Mouse (Mus musculus) forebrain, embryonic 13.5 days (tissue): ENCODE measurements around the gene Pde2a. TPM values are rescaled to one million over a fixed set of nuclear protein-coding genes. Genes with fewer than 3 reads are reported as not detected.

Experiments
- ATAC-seq: fragments of 200-750 bp; cut with Nextera tagmentation; 2 replicates; pipeline ENCODE4 v1.8.0; 2017
- H3K27ac ChIP-seq: fragments of 300-500 bp; sonication (generic); 2 replicates; pipeline ENCODE4 v1.5.1; 2015; ENCODE audit warnings: inconsistent platforms, mild to moderate bottlenecking, moderate library complexity
- H3K27me3 ChIP-seq: fragments of 300-500 bp; sonication (generic); 2 replicates; pipeline ENCODE4 v1.6.1; 2015; ENCODE audit warnings: mild to moderate bottlenecking, inconsistent platforms
- H3K36me3 ChIP-seq: fragments of 300-500 bp; sonication (generic); 2 replicates; pipeline ENCODE4 v1.6.1; 2015; ENCODE audit warnings: mild to moderate bottlenecking, inconsistent platforms; ENCODE audit not compliant: poor library complexity, severe bottlenecking
- H3K4me1 ChIP-seq: fragments of 300-500 bp; sonication (generic); 2 replicates; pipeline ENCODE4 v1.6.1; 2015; ENCODE audit warnings: inconsistent platforms
- H3K4me2 ChIP-seq: fragments of 300-500 bp; sonication (generic); 2 replicates; pipeline ENCODE4 v1.6.1; 2015; ENCODE audit warnings: inconsistent platforms, mild to moderate bottlenecking, moderate library complexity
- H3K4me3 ChIP-seq: fragments of 300-500 bp; sonication (generic); 2 replicates; pipeline ENCODE4 v1.5.1; 2015; ENCODE audit warnings: mild to moderate bottlenecking, inconsistent platforms
- H3K9ac ChIP-seq: fragments of 300-500 bp; sonication (generic); 2 replicates; pipeline ENCODE4 v1.6.1; 2015; ENCODE audit warnings: mild to moderate bottlenecking, inconsistent platforms
- H3K9me3 ChIP-seq: fragments of 300-500 bp; sonication (generic); replicated peaks from 2 replicates; pipeline ENCODE4 v1.6.1; 2016; ENCODE audit warnings: inconsistent platforms
- WGBS: fragments of 180-500 bp; shearing (Covaris S2); methylation state at CpG from one replicate; pipeline ENCODE4 v1.1.7; 2015; 5-methylcytosine and 5-hydroxymethylcytosine counted together
- polyA plus RNA-seq: library from polyadenylated mRNA; unstranded; fragments of >200 nt; fragmentation: Nextera tagmentation; extraction: Ambion mirVana; gene quantifications from 2 replicates; pipeline ENCODE4 v1.2.1, GENCODE M21; 2015

The Pde2a gene
- polyA plus RNA-seq, 1 experiment from 2014 or later: 26.2 TPM

GRCm38 (mm10) chr7:101504507-101504906 lies 83.0 kb downstream of the Pde2a start:
- Histone ChIP-seq H3K4me1 (peaks cover 10% of the 10 kb centered on the region), H3K9me3 (no peaks in the 10 kb centered on the region), H3K4me2 (peak overlapping the region; percentile 59), H3K27ac (no peak overlapping the region), H3K27me3 (peaks cover 38% of the 10 kb centered on the region), H3K4me3 (peak overlapping the region; percentile 32), H3K36me3 (no peaks in the 10 kb centered on the region), H3K9ac (peak overlapping the region; percentile 51)
- 6% methylated on average over 24 of the region's 24 CpGs for WGBS
- peak; percentile 55; the same call in 1 of the 2 replicates for ATAC-seq

- Histone ChIP-seq H3K4me3 (no peak overlapping the region), H3K27me3 (peaks cover 18% of the 10 kb centered on the region), H3K9ac (no peak overlapping the region), H3K9me3 (no peaks in the 10 kb centered on the region), H3K4me1 (peaks cover 19% of the 10 kb centered on the region), H3K36me3 (no peaks in the 10 kb centered on the region), H3K4me2 (no peak overlapping the region), H3K27ac (no peak overlapping the region)
- no peak for ATAC-seq
- 39% methylated on average over 2 of the region's 2 CpGs for whole genome bisulfite sequencing
Observed at GRCm38 (mm10) chr7:101509212-101509611, 87.7 kb downstream of the Pde2a start.

GRCm38 (mm10) chr7:101513655-101514054 lies 92.2 kb downstream of the Pde2a start:
- Histone ChIP-seq H3K9me3 (no peaks in the 10 kb centered on the region), H3K9ac (no peak overlapping the region), H3K4me2 (no peak overlapping the region), H3K4me3 (no peak overlapping the region), H3K27ac (no peak overlapping the region), H3K27me3 (no peaks in the 10 kb centered on the region), H3K36me3 (no peaks in the 10 kb centered on the region), H3K4me1 (peaks cover 19% of the 10 kb centered on the region)
- ATAC-seq: peak; percentile 68; the same call in 1 of the 2 replicates
- WGBS: 40% methylated on average over 7 of the region's 7 CpGs

- H3K9ac ChIP-seq: no peak overlapping the region
- no peak overlapping the region for H3K4me2 ChIP-seq
- H3K27ac ChIP-seq: no peak overlapping the region
- 78% methylated on average over 6 of the region's 6 CpGs for WGBS
- H3K36me3 ChIP-seq: no peaks in the 10 kb centered on the region
- ATAC-seq: no peak
- H3K4me3 ChIP-seq: no peak overlapping the region
- H3K9me3 ChIP-seq: no peaks in the 10 kb centered on the region
- peaks cover 19% of the 10 kb centered on the region for H3K4me1 ChIP-seq
- no peaks in the 10 kb centered on the region for H3K27me3 ChIP-seq
Observed at GRCm38 (mm10) chr7:101514768-101515167, 93.3 kb downstream of the Pde2a start.

- no peak overlapping the region for H3K4me2 ChIP-seq
- H3K27me3 ChIP-seq: no peaks in the 10 kb centered on the region
- H3K36me3 ChIP-seq: no peaks in the 10 kb centered on the region
- H3K9me3 ChIP-seq: no peaks in the 10 kb centered on the region
- no peak overlapping the region for H3K4me3 ChIP-seq
- H3K27ac ChIP-seq: no peak overlapping the region
- no peak for ATAC-seq
- WGBS: 62% methylated on average over 6 of the region's 6 CpGs
- peaks cover 19% of the 10 kb centered on the region for H3K4me1 ChIP-seq
- no peak overlapping the region for H3K9ac ChIP-seq
Observed at GRCm38 (mm10) chr7:101515295-101515694, 93.8 kb downstream of the Pde2a start.

- Histone ChIP-seq H3K9ac (no peak overlapping the region), H3K9me3 (no peaks in the 10 kb centered on the region), H3K36me3 (no peaks in the 10 kb centered on the region), H3K4me2 (no peak overlapping the region), H3K4me1 (peaks cover 19% of the 10 kb centered on the region), H3K27ac (no peak overlapping the region), H3K27me3 (no peaks in the 10 kb centered on the region), H3K4me3 (no peak overlapping the region)
- ATAC-seq: no peak
- WGBS: 75% methylated on average over 6 of the region's 6 CpGs
Observed at GRCm38 (mm10) chr7:101516460-101516859, 95.0 kb downstream of the Pde2a start.

- 77% methylated on average over 1 of the region's 1 CpGs for WGBS
- Histone ChIP-seq H3K27ac (no peak overlapping the region), H3K36me3 (no peaks in the 10 kb centered on the region), H3K27me3 (no peaks in the 10 kb centered on the region), H3K9me3 (no peaks in the 10 kb centered on the region), H3K4me3 (no peak overlapping the region), H3K9ac (no peak overlapping the region), H3K4me1 (peaks cover 12% of the 10 kb centered on the region), H3K4me2 (no peak overlapping the region)
- no peak for ATAC-seq
Observed at GRCm38 (mm10) chr7:101521696-101522095, 100.2 kb downstream of the Pde2a start.

- no peak overlapping the region for H3K9ac ChIP-seq
- ATAC-seq: peak; percentile 75; the same call in 1 of the 2 replicates
- no peaks in the 10 kb centered on the region for H3K27me3 ChIP-seq
- WGBS: 8% methylated on average over 2 of the region's 2 CpGs
- H3K9me3 ChIP-seq: no peaks in the 10 kb centered on the region
- no peak overlapping the region for H3K4me2 ChIP-seq
- no peak overlapping the region for H3K4me3 ChIP-seq
- H3K4me1 ChIP-seq: peaks cover 12% of the 10 kb centered on the region
- no peaks in the 10 kb centered on the region for H3K36me3 ChIP-seq
- no peak overlapping the region for H3K27ac ChIP-seq
Observed at GRCm38 (mm10) chr7:101523205-101523604, 101.7 kb downstream of the Pde2a start.

- H3K9ac ChIP-seq: no peak overlapping the region
- no peak overlapping the region for H3K4me3 ChIP-seq
- no peaks in the 10 kb centered on the region for H3K27me3 ChIP-seq
- no peak for ATAC-seq
- H3K36me3 ChIP-seq: no peaks in the 10 kb centered on the region
- WGBS: 81% methylated on average over 7 of the region's 7 CpGs
- peaks cover 12% of the 10 kb centered on the region for H3K4me1 ChIP-seq
- no peak overlapping the region for H3K4me2 ChIP-seq
- no peak overlapping the region for H3K27ac ChIP-seq
- H3K9me3 ChIP-seq: no peaks in the 10 kb centered on the region
Observed at GRCm38 (mm10) chr7:101526484-101526883, 105.0 kb downstream of the Pde2a start.

GRCm38 (mm10) chr7:101534428-101534827 lies 112.9 kb downstream of the Pde2a start:
- 30% methylated on average over 5 of the region's 5 CpGs for WGBS
- no peak for ATAC-seq
- no peaks in the 10 kb centered on the region for H3K36me3 ChIP-seq

GRCm38 (mm10) chr7:101535102-101535501 lies 113.6 kb downstream of the Pde2a start:
- no peak overlapping the region for H3K4me3 ChIP-seq
- no peak overlapping the region for H3K4me2 ChIP-seq
- H3K36me3 ChIP-seq: no peaks in the 10 kb centered on the region
- no peak overlapping the region for H3K9ac ChIP-seq
- 77% methylated on average over 10 of the region's 10 CpGs for WGBS
- H3K27me3 ChIP-seq: no peaks in the 10 kb centered on the region
- H3K4me1 ChIP-seq: peaks cover 3% of the 10 kb centered on the region; the same call in 1 of the 2 replicates
- no peak for ATAC-seq
- no peak overlapping the region for H3K27ac ChIP-seq
- H3K9me3 ChIP-seq: no peaks in the 10 kb centered on the region

More at GRCm38 (mm10) chr7:101534428-101534827, 112.9 kb downstream of the Pde2a start:
- Histone ChIP-seq H3K27me3 (no peaks in the 10 kb centered on the region), H3K27ac (no peak overlapping the region), H3K4me2 (no peak overlapping the region), H3K9ac (no peak overlapping the region), H3K9me3 (no peaks in the 10 kb centered on the region), H3K4me1 (peaks cover 3% of the 10 kb centered on the region; the same call in 1 of the 2 replicates), H3K4me3 (no peak overlapping the region)

GRCm38 (mm10) chr7:101535517-101535916 lies 114.0 kb downstream of the Pde2a start:
- H3K9me3 ChIP-seq: no peaks in the 10 kb centered on the region
- H3K4me1 ChIP-seq: peaks cover 3% of the 10 kb centered on the region; the same call in 1 of the 2 replicates
- no peak overlapping the region for H3K4me2 ChIP-seq
- 74% methylated on average over 5 of the region's 5 CpGs for WGBS
- H3K27ac ChIP-seq: no peak overlapping the region
- ATAC-seq: no peak
- H3K4me3 ChIP-seq: no peak overlapping the region
- H3K36me3 ChIP-seq: no peaks in the 10 kb centered on the region
- H3K9ac ChIP-seq: no peak overlapping the region
- no peaks in the 10 kb centered on the region for H3K27me3 ChIP-seq

GRCm38 (mm10) chr7:101537541-101537940 lies 116.0 kb downstream of the Pde2a start:
- ATAC-seq: no peak
- Histone ChIP-seq H3K4me2 (no peak overlapping the region), H3K9ac (no peak overlapping the region), H3K4me1 (peaks cover 3% of the 10 kb centered on the region; the same call in 1 of the 2 replicates), H3K9me3 (no peaks in the 10 kb centered on the region), H3K36me3 (no peaks in the 10 kb centered on the region), H3K27ac (no peak overlapping the region), H3K4me3 (no peak overlapping the region), H3K27me3 (no peaks in the 10 kb centered on the region)
- 57% methylated on average over 8 of the region's 8 CpGs for WGBS
